Mouse (Mus musculus): ENCODE data around the gene Mgst3. TPM values are rescaled to one million over a fixed set of nuclear protein-coding genes. Genes with fewer than 3 reads are reported as not detected.

Mgst3 gene
- polyA plus RNA-seq (2014; fragmentation: Nextera tagmentation; extraction: Ambion mirVana), result 49.5 and 61.3 TPM in 2 replicates

DNA sequence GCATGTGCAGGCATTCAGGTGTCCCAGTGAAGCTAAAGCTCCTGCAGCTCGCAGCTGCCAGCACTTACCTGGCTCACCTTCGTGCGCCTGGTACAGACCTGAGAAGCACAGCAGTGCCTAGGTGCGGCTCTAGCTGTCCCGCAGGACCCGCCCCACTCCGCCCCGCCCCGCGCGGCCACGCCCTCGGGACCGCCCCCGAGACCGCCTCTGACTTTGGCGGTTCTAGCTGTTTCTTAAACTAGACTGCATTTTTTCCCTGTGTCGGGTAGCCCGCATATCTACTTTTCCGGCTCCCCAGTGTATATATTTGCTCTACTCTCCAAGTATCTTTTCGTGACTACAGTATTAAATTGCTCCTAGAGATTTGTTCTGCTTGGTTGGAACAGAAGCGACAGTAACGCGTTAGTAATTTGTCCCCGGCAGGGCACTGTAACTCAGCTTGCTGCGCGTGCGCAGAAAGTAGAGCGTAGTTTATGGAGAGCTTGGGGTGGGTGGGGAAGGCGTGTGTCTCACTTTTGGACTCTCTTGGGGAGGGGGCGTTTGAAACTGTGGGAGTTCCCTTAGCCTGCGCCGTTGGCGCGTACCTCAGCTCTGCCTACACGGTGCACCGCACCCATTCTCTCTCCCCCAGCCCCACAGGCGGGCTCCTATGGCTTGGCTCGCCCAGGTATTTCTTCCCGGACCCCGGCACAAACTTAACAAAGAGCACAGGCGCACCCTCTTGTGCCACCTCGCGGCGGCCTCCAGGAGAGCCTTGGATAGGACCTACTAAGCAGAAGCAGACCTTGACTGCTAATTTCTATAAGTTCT is at the start of gene Mgst3:
TSS of gene Mgst3 (minus strand) at position 159 of the 810 bp plus-strand sequence.
- Histone ChIP-seq H3K4me2 (ENCODE audit: low read depth, low read length) (peak within 1 kb of the TSS; percentile 78), H3K27ac (replicated peaks; ENCODE audit: low read depth, low read length) (peak within 1 kb of the TSS; percentile 78; the same call in 1 of the 2 replicates), H3K9me3 (replicated peaks; ENCODE audit: control insufficient read depth, low read length) (no peaks in the 10 kb centered on the region), H3K27me3 (ENCODE audit: control insufficient read depth, insufficient read depth, low read length) (peaks cover 5% of the 10 kb centered on the region; the same call in 1 of the 2 replicates), H3K9ac (replicated peaks; ENCODE audit: low read length) (peak within 1 kb of the TSS; percentile 93), H3K4me1 (ENCODE audit: control insufficient read depth, insufficient read depth, low read length) (peaks cover 3% of the 10 kb centered on the region; the same call in 1 of the 2 replicates), H3K4me3 (ENCODE audit: low read depth, low read length) (peak within 1 kb of the TSS; percentile 61), H3K36me3 (replicated peaks; ENCODE audit: control insufficient read depth, insufficient read depth, low read depth, low read length) (no peaks in the 10 kb centered on the region)
- ATAC-seq (replicated peaks; ENCODE audit: insufficient number of reproducible peaks, low FRiP score, low TSS enrichment, low read depth) (peak; percentile 93), DNase-seq (ENCODE audit: low spot score) (peak; percentile 96)
- WGBS, result under 1% methylated on average over 45 of the region's 45 CpGs

DNA sequence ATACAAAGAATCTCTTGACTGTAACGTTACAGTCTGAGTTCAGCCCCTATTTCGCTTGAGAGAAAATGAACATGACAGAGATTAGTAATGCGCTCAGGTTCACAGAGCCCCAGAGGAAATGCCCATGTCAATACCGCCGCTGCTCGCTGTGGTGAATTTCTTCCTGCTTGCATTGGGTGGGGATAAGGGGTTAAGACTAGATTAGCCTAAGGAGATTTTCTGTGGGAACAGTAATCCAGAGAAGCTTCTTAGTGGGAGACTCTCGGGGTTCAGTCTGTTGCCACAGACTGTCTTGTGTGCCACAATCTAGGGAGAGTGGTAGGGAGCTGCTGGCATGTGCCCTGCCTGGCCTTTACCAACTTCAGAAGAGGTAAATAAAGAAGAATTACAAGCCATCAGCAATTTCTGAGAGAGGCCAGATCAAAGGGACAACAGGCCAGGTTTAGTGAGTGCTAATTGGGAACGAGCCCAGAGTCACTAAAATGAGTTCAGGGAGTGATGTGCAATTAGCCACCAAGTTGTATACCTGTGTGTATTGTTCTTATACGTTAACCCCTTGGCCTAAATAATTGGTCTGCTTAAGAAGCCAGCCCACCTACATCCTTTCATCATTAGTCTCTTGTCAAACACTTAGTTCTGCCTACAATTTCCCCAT is 44.7 kb upstream of the Mgst3 start:
- Histone ChIP-seq H3K27ac (replicated peaks; ENCODE audit: low read depth, low read length) (no peak overlapping the region), H3K4me1 (ENCODE audit: control insufficient read depth, insufficient read depth, low read length) (no peaks in the 10 kb centered on the region), H3K4me3 (ENCODE audit: low read depth, low read length) (no peak overlapping the region), H3K36me3 (replicated peaks; ENCODE audit: control insufficient read depth, insufficient read depth, low read depth, low read length) (no peaks in the 10 kb centered on the region), H3K27me3 (ENCODE audit: control insufficient read depth, insufficient read depth, low read length) (no peaks in the 10 kb centered on the region), H3K9ac (replicated peaks; ENCODE audit: low read length) (no peak overlapping the region), H3K4me2 (ENCODE audit: low read depth, low read length) (no peak overlapping the region), H3K9me3 (replicated peaks; ENCODE audit: control insufficient read depth, low read length) (no peaks in the 10 kb centered on the region)
- WGBS, result 67% methylated on average over 9 of the region's 9 CpGs
- ATAC-seq (replicated peaks; ENCODE audit: insufficient number of reproducible peaks, low FRiP score, low TSS enrichment, low read depth) (no peak), DNase-seq (ENCODE audit: low spot score) (no peak)

DNA sequence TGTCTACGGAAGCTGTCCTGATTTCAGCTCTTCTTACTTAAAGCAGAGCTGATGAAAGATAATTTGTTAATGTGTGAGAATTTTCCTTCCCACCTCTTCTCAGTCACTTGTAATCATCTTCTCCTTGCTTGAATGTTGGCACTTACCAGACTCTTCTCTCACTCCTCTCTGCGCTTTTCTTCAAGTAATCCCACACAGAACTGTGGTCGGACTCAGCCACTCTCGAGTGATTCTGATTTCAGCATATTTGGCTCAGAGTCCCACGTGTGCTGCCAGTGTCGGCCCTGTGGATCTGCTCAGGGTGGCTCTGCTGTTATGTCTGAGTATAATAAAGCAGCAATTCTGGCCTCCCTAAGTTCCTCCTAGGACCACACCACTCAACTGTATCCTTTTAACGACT is 43.5 kb upstream of the Mgst3 start:
- no peak for ATAC-seq (replicated peaks; ENCODE audit: insufficient number of reproducible peaks, low FRiP score, low TSS enrichment, low read depth)
- no peak for DNase-seq (ENCODE audit: low spot score)
- H3K9ac ChIP-seq (replicated peaks; ENCODE audit: low read length), result no peak overlapping the region
- no peaks in the 10 kb centered on the region for H3K9me3 ChIP-seq (replicated peaks; ENCODE audit: control insufficient read depth, low read length)
- H3K4me3 ChIP-seq (ENCODE audit: low read depth, low read length), result no peak overlapping the region
- H3K4me1 ChIP-seq (ENCODE audit: control insufficient read depth, insufficient read depth, low read length), result no peaks in the 10 kb centered on the region
- no peaks in the 10 kb centered on the region for H3K36me3 ChIP-seq (replicated peaks; ENCODE audit: control insufficient read depth, insufficient read depth, low read depth, low read length)
- no peak overlapping the region for H3K27ac ChIP-seq (replicated peaks; ENCODE audit: low read depth, low read length)
- WGBS, result 85% methylated on average over 7 of the region's 7 CpGs
- no peaks in the 10 kb centered on the region for H3K27me3 ChIP-seq (ENCODE audit: control insufficient read depth, insufficient read depth, low read length)
- no peak overlapping the region for H3K4me2 ChIP-seq (ENCODE audit: low read depth, low read length)

DNA sequence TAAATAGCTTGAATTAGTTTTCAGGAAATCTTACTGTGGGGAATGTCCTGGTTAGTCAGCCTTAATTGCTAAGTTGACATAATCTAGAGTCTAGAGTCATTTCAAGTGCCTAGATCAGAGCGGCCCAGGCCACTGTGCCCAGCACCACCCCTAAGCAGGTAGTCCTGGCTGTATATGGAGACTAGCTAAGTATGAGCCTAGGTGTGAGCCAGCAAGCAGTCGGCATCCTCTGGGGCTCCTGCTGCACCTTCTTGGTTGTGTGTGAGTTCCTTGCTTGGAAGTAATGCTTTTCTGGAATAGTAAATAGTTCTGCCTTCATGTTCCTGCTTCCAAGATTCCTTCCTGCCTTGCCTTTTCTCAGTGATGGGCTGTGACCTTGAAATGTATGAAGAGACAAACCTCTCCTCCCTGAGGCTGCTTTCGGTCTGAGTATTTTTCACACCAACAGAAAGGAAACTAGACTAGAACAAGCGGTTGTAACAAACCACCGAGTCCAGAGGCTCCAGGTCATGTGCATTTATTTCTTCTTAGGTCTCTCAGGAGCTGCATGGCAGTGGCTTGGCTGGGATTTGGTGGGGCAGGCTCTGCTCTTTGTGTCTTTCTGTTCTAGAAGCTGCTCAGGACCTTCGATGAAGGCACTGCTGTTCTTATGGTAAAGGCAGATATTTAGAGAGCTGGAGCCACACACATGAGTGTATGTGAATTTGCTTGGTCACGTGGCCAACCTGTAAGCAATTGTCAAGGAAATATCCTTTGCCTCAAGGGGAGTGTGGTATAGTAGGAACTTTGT is 42.7 kb upstream of the Mgst3 start:
- Histone ChIP-seq H3K27me3 (ENCODE audit: control insufficient read depth, insufficient read depth, low read length) (no peaks in the 10 kb centered on the region), H3K36me3 (replicated peaks; ENCODE audit: control insufficient read depth, insufficient read depth, low read depth, low read length) (no peaks in the 10 kb centered on the region), H3K4me1 (ENCODE audit: control insufficient read depth, insufficient read depth, low read length) (no peaks in the 10 kb centered on the region), H3K4me2 (ENCODE audit: low read depth, low read length) (no peak overlapping the region), H3K9ac (replicated peaks; ENCODE audit: low read length) (no peak overlapping the region), H3K4me3 (ENCODE audit: low read depth, low read length) (no peak overlapping the region), H3K27ac (replicated peaks; ENCODE audit: low read depth, low read length) (no peak overlapping the region), H3K9me3 (replicated peaks; ENCODE audit: control insufficient read depth, low read length) (no peaks in the 10 kb centered on the region)
- 89% methylated on average over 7 of the region's 7 CpGs for WGBS
- DNase-seq (ENCODE audit: low spot score), result no peak
- ATAC-seq (replicated peaks; ENCODE audit: insufficient number of reproducible peaks, low FRiP score, low TSS enrichment, low read depth), result no peak

GRCm38 (mm10) chr1:167434931-167435330 is 41.3 kb upstream of the Mgst3 start:
- Histone ChIP-seq H3K27ac (replicated peaks; ENCODE audit: low read depth, low read length) (no peak overlapping the region), H3K4me1 (ENCODE audit: control insufficient read depth, insufficient read depth, low read length) (no peaks in the 10 kb centered on the region), H3K9ac (replicated peaks; ENCODE audit: low read length) (no peak overlapping the region), H3K9me3 (replicated peaks; ENCODE audit: control insufficient read depth, low read length) (no peaks in the 10 kb centered on the region), H3K36me3 (replicated peaks; ENCODE audit: control insufficient read depth, insufficient read depth, low read depth, low read length) (no peaks in the 10 kb centered on the region), H3K4me3 (ENCODE audit: low read depth, low read length) (no peak overlapping the region), H3K27me3 (ENCODE audit: control insufficient read depth, insufficient read depth, low read length) (no peaks in the 10 kb centered on the region), H3K4me2 (ENCODE audit: low read depth, low read length) (no peak overlapping the region)
- ATAC-seq (replicated peaks; ENCODE audit: insufficient number of reproducible peaks, low FRiP score, low TSS enrichment, low read depth) (no peak), DNase-seq (ENCODE audit: low spot score) (no peak)
- WGBS, result 83% methylated on average over 4 of the region's 4 CpGs

- Histone ChIP-seq H3K27me3 (ENCODE audit: control insufficient read depth, insufficient read depth, low read length) (no peaks in the 10 kb centered on the region), H3K4me3 (ENCODE audit: low read depth, low read length) (no peak overlapping the region), H3K36me3 (replicated peaks; ENCODE audit: control insufficient read depth, insufficient read depth, low read depth, low read length) (no peaks in the 10 kb centered on the region), H3K4me2 (ENCODE audit: low read depth, low read length) (no peak overlapping the region), H3K9me3 (replicated peaks; ENCODE audit: control insufficient read depth, low read length) (no peaks in the 10 kb centered on the region), H3K9ac (replicated peaks; ENCODE audit: low read length) (no peak overlapping the region), H3K4me1 (ENCODE audit: control insufficient read depth, insufficient read depth, low read length) (no peaks in the 10 kb centered on the region), H3K27ac (replicated peaks; ENCODE audit: low read depth, low read length) (no peak overlapping the region)
- no peak for ATAC-seq (replicated peaks; ENCODE audit: insufficient number of reproducible peaks, low FRiP score, low TSS enrichment, low read depth)
- 58% methylated on average over 9 of the region's 9 CpGs for WGBS
- DNase-seq (ENCODE audit: low spot score), result no peak
These were observed 37.5 kb upstream of the Mgst3 start for GRCm38 (mm10) chr1:167430976-167431676.

DNA sequence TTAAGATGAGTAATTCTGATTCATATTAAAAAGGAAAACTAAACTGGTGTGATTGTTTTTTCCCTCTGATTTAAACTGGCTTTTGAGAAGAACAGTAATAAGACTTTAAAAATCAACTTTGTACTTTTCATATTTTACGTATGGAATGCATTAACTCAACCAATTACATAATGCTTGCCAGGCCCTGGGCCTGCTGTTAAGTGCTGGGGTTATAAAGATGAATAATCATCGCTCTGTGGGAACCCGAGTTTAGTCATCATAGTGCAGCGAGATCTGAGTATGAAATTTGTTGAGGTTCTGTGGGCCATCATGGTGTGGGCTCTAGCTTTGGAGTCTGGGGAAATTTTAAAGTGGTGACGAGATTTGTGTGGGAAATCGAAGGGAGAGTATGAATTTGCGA is 33.0 kb upstream of the Mgst3 start:
- Histone ChIP-seq H3K36me3 (replicated peaks; ENCODE audit: control insufficient read depth, insufficient read depth, low read depth, low read length) (no peaks in the 10 kb centered on the region), H3K4me2 (ENCODE audit: low read depth, low read length) (no peak overlapping the region), H3K9me3 (replicated peaks; ENCODE audit: control insufficient read depth, low read length) (no peaks in the 10 kb centered on the region), H3K4me3 (ENCODE audit: low read depth, low read length) (no peak overlapping the region), H3K9ac (replicated peaks; ENCODE audit: low read length) (no peak overlapping the region), H3K4me1 (ENCODE audit: control insufficient read depth, insufficient read depth, low read length) (no peaks in the 10 kb centered on the region), H3K27me3 (ENCODE audit: control insufficient read depth, insufficient read depth, low read length) (no peaks in the 10 kb centered on the region), H3K27ac (replicated peaks; ENCODE audit: low read depth, low read length) (no peak overlapping the region)
- DNase-seq (ENCODE audit: low spot score) (peak; percentile 51), ATAC-seq (replicated peaks; ENCODE audit: insufficient number of reproducible peaks, low FRiP score, low TSS enrichment, low read depth) (no peak)
- WGBS, result 65% methylated on average over 7 of the region's 7 CpGs

All from embryonic facial prominence, embryonic 11.5 days (tissue).